Mouse (Mus musculus) kidney, adult 2 months (tissue): Measurements from ENCODE around the gene Dlg2.

Experiments used
- CTCF ChIP-seq: fragments of 200-500 bp; conservative IDR thresholded peaks from 2 replicates; pipeline ENCODE4 v1.5.1; 2011; ENCODE audit warnings: low read depth, mild to moderate bottlenecking, control low read depth, low read length, moderate library complexity, mixed read lengths; ENCODE audit not compliant: insufficient read depth, insufficient read length
- POLR2A ChIP-seq: fragments of 200-500 bp; IDR thresholded peaks from one replicate; pipeline ENCODE4 v1.6.1; 2011; ENCODE audit warnings: low read depth, low read length, control low read depth

DNA sequence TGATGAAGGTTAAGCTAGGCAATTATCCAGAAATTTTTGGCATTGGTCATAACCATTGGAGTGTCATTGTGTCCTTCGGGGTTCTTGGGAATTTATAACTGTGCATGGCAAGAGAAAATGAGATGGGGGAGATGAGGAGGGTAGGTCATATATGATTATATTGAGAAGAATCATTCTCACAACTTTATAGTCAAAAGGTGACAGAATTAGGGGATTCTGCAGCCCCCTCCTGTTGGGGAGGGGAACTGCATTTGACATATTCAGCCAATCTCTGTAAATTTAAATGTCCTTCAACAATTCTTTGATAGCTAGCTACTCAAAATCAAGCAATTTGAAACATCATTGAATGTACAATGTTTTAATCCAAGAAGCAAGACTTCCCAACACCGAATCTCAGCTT, 1201.5 kb downstream of the Dlg2 start:
- no peak for TF ChIP-seq POLR2A
- no peak for TF ChIP-seq CTCF
